Mouse (Mus musculus): ENCODE measurements around the gene Ttc6.

- no peak for TF ChIP-seq CTCF (IDR thresholded peaks at IDR 0.05; ENCODE audit: low read depth, low read length)
- TF ChIP-seq GATA1 (IDR thresholded peaks at IDR 0.05; ENCODE audit: borderline replicate concordance, low read length), result no peak
These were observed 8.5 kb downstream of the Ttc6 start for GRCm38 (mm10) chr12:57572415-57572814.

Data from G1E (cell line).